ENCODE assay signal across 8 mouse cellular contexts in genomic region chr15:54070005-54070634, GRCm38 (mm10).
DNase-seq lines count a peak whose midpoint lies in the region; ATAC-seq lines count a peak whose summit lies in the region.

No protein-coding gene starts in this region.

- H3K36me3 ChIP-seq in kidney, embryonic 16.5 days (ENCODE audit: insufficient read depth, low read length) = no peaks in the 10 kb centered on the region
- H3K36me3 ChIP-seq in liver, embryonic 11.5 days (ENCODE audit: control insufficient read depth, insufficient read depth, low read length) = no peaks in the 10 kb centered on the region
- H3K36me3 ChIP-seq in neural tube, embryonic 13.5 days = no peaks in the 10 kb centered on the region

- no peak overlapping the region for H3K27ac ChIP-seq in kidney, embryonic 16.5 days (ENCODE audit: low read length)
- H3K27ac ChIP-seq in liver, embryonic 11.5 days (ENCODE audit: low read depth, low read length) = no peak overlapping the region
- no peak overlapping the region for H3K27ac ChIP-seq in neural tube, embryonic 13.5 days (replicated peaks)

- no peak overlapping the region for H3K9ac ChIP-seq in kidney, embryonic 16.5 days (replicated peaks; ENCODE audit: low read length)
- no peak overlapping the region for H3K9ac ChIP-seq in liver, embryonic 11.5 days (ENCODE audit: low read depth, low read length)
- H3K9ac ChIP-seq in neural tube, embryonic 13.5 days = no peak overlapping the region

- no peaks in the 10 kb centered on the region for H3K9me3 ChIP-seq in kidney, embryonic 16.5 days (ENCODE audit: low read length)
- H3K9me3 ChIP-seq in liver, embryonic 11.5 days (ENCODE audit: control insufficient read depth, low read length) = no peaks in the 10 kb centered on the region
- H3K9me3 ChIP-seq in neural tube, embryonic 13.5 days = no peaks in the 10 kb centered on the region

- no peaks in the 10 kb centered on the region for H3K4me1 ChIP-seq in kidney, embryonic 16.5 days (ENCODE audit: insufficient read depth, low read length)
- H3K4me1 ChIP-seq in liver, embryonic 11.5 days (replicated peaks; ENCODE audit: control insufficient read depth, insufficient read depth, low read length) = no peaks in the 10 kb centered on the region
- H3K4me1 ChIP-seq in neural tube, embryonic 13.5 days (replicated peaks) = no peaks in the 10 kb centered on the region

- peak; percentile 92 for ATAC-seq in granulocyte monocyte progenitor cell, adult 5-6 weeks (replicated peaks; ENCODE audit: poor library complexity, severe bottlenecking)
- peak; percentile 74; the same call in 1 of the 2 replicates for ATAC-seq in kidney, embryonic 16.5 days (ENCODE audit: low FRiP score, low TSS enrichment)
- ATAC-seq in liver, embryonic 11.5 days (replicated peaks; ENCODE audit: low FRiP score) = no peak
- ATAC-seq in neural tube, embryonic 13.5 days (ENCODE audit: low read depth) = peak; percentile 82

- WGBS in kidney, embryonic 16.5 days = 35% methylated on average over 9 of the region's 9 CpGs
- 41% methylated on average over 9 of the region's 9 CpGs for WGBS in liver, embryonic 11.5 days
- 37% methylated on average over 9 of the region's 9 CpGs for WGBS in neural tube, embryonic 13.5 days

- no peaks in the 10 kb centered on the region for H3K27me3 ChIP-seq in kidney, embryonic 16.5 days (ENCODE audit: insufficient read depth, low read length)
- H3K27me3 ChIP-seq in liver, embryonic 11.5 days (replicated peaks; ENCODE audit: control insufficient read depth, insufficient read depth, low read length) = no peaks in the 10 kb centered on the region
- no peaks in the 10 kb centered on the region for H3K27me3 ChIP-seq in neural tube, embryonic 13.5 days

- peak; percentile 17 for DNase-seq in CD4-positive helper T cell, adult 2 months (ENCODE audit: low read depth, low spot score)
- peak; percentile 86 for DNase-seq in adrenal gland, postnatal 14 days
- peak; percentile 68 for DNase-seq in embryo, embryonic 9.5 days (ENCODE audit: extremely low spot score)
- peak; percentile 53 for DNase-seq in liver, embryonic 11.5 days (ENCODE audit: low spot score)
- peak; percentile 8 for DNase-seq in thymus, postnatal 25 days

- H3K4me2 ChIP-seq in kidney, embryonic 16.5 days (replicated peaks; ENCODE audit: low read depth, low read length) = no peak overlapping the region
- no peak overlapping the region for H3K4me2 ChIP-seq in liver, embryonic 11.5 days
- H3K4me2 ChIP-seq in neural tube, embryonic 13.5 days = no peak overlapping the region

- H3K4me3 ChIP-seq in kidney, embryonic 16.5 days (ENCODE audit: low read length) = no peak overlapping the region
- no peak overlapping the region for H3K4me3 ChIP-seq in liver, embryonic 11.5 days (ENCODE audit: low read depth, low read length)
- no peak overlapping the region for H3K4me3 ChIP-seq in neural tube, embryonic 13.5 days

Comparison
In these comparisons a context has a peak if more than half of its experiments do, and no peak if none do; other contexts are left out.
1. DNase-seq: peak in every context shown above with its lines; median percentile 86 in adrenal gland, postnatal 14 days; 68 in embryo, embryonic 9.5 days; 53 in liver, embryonic 11.5 days; 17 in CD4-positive helper T cell, adult 2 months; 8 in thymus, postnatal 25 days.